Mouse (Mus musculus) testis, adult 2 months (tissue): ENCODE measurements around the gene Stk33. TPM values are rescaled to one million over a fixed set of nuclear protein-coding genes. Genes with fewer than 3 reads are reported as not detected.

Experiments used
- H3K27ac ChIP-seq: fragments of 200-500 bp; 2 replicates; pipeline ENCODE4 v1.5.1; 2012; ENCODE audit warnings: low read depth, low read length; ENCODE audit not compliant: control insufficient read depth, insufficient read depth
- H3K27me3 ChIP-seq: fragments of 200-500 bp; 2 replicates; pipeline ENCODE4 v1.6.1; 2012; ENCODE audit warnings: mild to moderate bottlenecking, low read length, moderate library complexity; ENCODE audit not compliant: control insufficient read depth, insufficient read depth
- H3K36me3 ChIP-seq: fragments of 200-500 bp; 2 replicates; pipeline ENCODE4 v1.6.1; 2012; ENCODE audit warnings: mild to moderate bottlenecking, low read length; ENCODE audit not compliant: control insufficient read depth, insufficient read depth
- H3K4me1 ChIP-seq: fragments of 200-500 bp; 2 replicates; pipeline ENCODE4 v1.6.1; 2012; ENCODE audit warnings: low read length; ENCODE audit not compliant: control insufficient read depth, insufficient read depth
- H3K4me3 ChIP-seq: fragments of 200-500 bp; 2 replicates; pipeline ENCODE4 v1.5.1; 2012; ENCODE audit warnings: low read depth, mild to moderate bottlenecking, low read length, moderate library complexity, mixed read lengths; ENCODE audit not compliant: control insufficient read depth
- CTCF ChIP-seq: fragments of 200-500 bp; IDR thresholded peaks from 2 replicates; pipeline ENCODE4 v1.5.1; 2012; ENCODE audit warnings: low read depth, mild to moderate bottlenecking, inconsistent platforms, low read length, moderate library complexity; ENCODE audit not compliant: control insufficient read depth, insufficient read depth, insufficient replicate concordance
- POLR2A ChIP-seq: fragments of 200-500 bp; IDR thresholded peaks from 2 replicates; pipeline ENCODE4 v1.6.1; 2012; ENCODE audit warnings: low read depth, mild to moderate bottlenecking, inconsistent platforms, low read length, moderate library complexity; ENCODE audit not compliant: control insufficient read depth
- polyA plus RNA-seq: library from polyadenylated mRNA; depleted of rRNA; stranded (reverse); fragments of >200 nt; gene quantifications from 2 replicates; pipeline ENCODE4 v1.2.3, GENCODE M21; 2012

The Stk33 gene
- polyA plus RNA-seq, 1 experiment, result 132 TPM

GRCm38 (mm10) chr7:109325169-109325568 is 113.7 kb downstream of the Stk33 start:
- Histone ChIP-seq H3K36me3 (no peaks in the 10 kb centered on the region; the same call in 1 of the 2 replicates), H3K27me3 (no peaks in the 10 kb centered on the region), H3K4me1 (no peaks in the 10 kb centered on the region), H3K27ac (no peak overlapping the region), H3K4me3 (no peak overlapping the region)
- no peak for TF ChIP-seq POLR2A
- no peak for TF ChIP-seq CTCF

DNA sequence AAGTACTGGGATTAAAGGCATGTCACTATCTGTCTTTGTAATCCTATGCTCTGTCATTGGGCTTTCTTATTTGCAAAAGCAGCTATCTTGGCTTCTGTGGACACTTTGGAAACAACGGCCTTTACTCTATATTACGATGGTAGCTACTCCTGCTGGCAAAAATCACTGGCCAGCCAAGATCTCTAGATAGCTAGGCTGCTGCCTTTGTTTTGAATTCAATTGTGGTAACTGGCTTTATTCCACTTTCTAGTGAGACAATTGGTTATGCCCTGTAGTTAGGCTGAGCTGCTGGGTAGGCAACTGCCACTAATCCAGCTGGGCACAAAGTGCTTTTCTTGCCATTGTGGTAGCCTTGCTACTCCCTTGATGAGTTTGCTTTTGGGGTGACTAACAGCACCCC is 129.4 kb downstream of the Stk33 start:
- Histone ChIP-seq H3K27me3 (no peaks in the 10 kb centered on the region), H3K4me1 (no peaks in the 10 kb centered on the region), H3K4me3 (no peak overlapping the region), H3K36me3 (no peaks in the 10 kb centered on the region), H3K27ac (no peak overlapping the region)
- no peak for TF ChIP-seq CTCF
- no peak for TF ChIP-seq POLR2A

- no peak for TF ChIP-seq CTCF
- no peak for TF ChIP-seq POLR2A
- Histone ChIP-seq H3K27me3 (no peaks in the 10 kb centered on the region), H3K36me3 (no peaks in the 10 kb centered on the region), H3K4me1 (no peaks in the 10 kb centered on the region), H3K4me3 (no peak overlapping the region), H3K27ac (no peak overlapping the region)
These were observed 143.1 kb downstream of the Stk33 start for GRCm38 (mm10) chr7:109295807-109296206.

- TF ChIP-seq POLR2A, result no peak
- TF ChIP-seq CTCF, result no peak
- no peak overlapping the region for H3K27ac ChIP-seq
- no peaks in the 10 kb centered on the region for H3K27me3 ChIP-seq
- H3K4me3 ChIP-seq, result no peak overlapping the region
- H3K4me1 ChIP-seq, result no peaks in the 10 kb centered on the region
- H3K36me3 ChIP-seq, result no peaks in the 10 kb centered on the region
These were observed 143.5 kb downstream of the Stk33 start for GRCm38 (mm10) chr7:109295351-109295750.

DNA sequence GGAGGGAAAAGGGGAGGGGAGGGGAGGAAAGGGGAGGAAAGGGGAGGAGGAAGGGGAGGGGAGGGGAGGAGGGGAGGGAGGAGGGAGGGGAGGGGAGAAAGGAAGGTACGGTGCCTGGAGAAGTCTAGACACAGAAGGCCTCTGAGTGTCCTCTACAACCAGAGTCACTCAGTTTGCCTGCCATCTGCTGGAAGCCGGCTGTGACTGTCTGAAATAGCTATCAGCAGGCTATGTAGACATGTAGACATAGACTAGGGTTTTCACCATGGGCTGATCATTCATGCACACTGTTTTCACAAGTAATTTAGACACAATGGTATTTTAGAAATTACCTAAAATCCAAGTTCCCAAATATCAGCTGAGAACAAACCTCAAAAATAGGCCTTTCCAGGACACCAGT is 148.4 kb downstream of the Stk33 start:
- no peak for TF ChIP-seq POLR2A
- no peaks in the 10 kb centered on the region for H3K4me1 ChIP-seq
- no peak overlapping the region for H3K27ac ChIP-seq
- H3K36me3 ChIP-seq, result no peaks in the 10 kb centered on the region; the same call in 1 of the 2 replicates
- H3K27me3 ChIP-seq, result no peaks in the 10 kb centered on the region
- H3K4me3 ChIP-seq, result no peak overlapping the region

DNA sequence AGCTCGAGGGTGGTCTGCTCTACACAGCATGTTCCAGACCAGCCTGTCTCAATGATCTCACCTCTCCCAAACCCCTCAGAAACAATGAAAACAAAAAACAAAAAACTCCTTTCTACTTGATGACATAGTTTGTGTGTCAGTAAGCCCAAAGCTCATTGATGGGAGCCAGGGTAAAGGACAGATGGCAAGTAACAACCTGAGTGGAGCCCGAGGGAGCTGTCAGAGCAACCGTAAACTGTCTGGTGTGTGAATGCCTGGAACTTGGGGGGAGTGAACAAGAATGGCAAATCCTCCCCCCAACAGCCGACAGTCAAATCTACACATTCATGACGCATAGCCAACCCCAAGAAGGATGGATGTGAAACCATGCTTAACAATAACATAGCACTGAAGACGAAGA is 149.8 kb downstream of the Stk33 start:
- Histone ChIP-seq H3K27me3 (no peaks in the 10 kb centered on the region), H3K4me1 (no peaks in the 10 kb centered on the region), H3K4me3 (no peak overlapping the region), H3K36me3 (no peaks in the 10 kb centered on the region; the same call in 1 of the 2 replicates), H3K27ac (no peak overlapping the region)
- TF ChIP-seq CTCF, result no peak
- TF ChIP-seq POLR2A, result no peak

DNA sequence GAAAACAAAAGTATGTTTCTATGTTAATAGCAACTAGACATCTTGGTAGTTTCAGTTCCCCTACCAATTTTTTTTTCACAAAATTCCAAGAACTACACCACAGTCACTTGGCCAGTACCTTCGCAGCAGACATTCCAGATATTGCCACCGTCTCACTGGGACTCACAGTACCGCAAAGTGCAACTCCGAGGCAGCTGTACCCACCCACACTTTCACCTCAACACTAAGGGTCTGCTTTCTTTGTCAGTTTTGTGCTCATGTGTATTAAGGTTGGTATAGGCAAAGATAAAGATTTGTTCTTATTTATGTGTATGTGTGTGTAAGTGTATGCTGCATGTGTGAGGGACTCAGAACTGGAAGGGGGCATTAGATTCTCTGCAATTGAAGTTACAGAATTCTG is 156.8 kb downstream of the Stk33 start:
- no peaks in the 10 kb centered on the region for H3K4me1 ChIP-seq
- TF ChIP-seq CTCF (no peak), POLR2A (no peak)
- no peak overlapping the region for H3K4me3 ChIP-seq
- H3K27ac ChIP-seq, result no peak overlapping the region
- H3K27me3 ChIP-seq, result no peaks in the 10 kb centered on the region
- no peaks in the 10 kb centered on the region for H3K36me3 ChIP-seq

GRCm38 (mm10) chr7:109276622-109277021 is 162.3 kb downstream of the Stk33 start:
- Histone ChIP-seq H3K27ac (no peak overlapping the region), H3K27me3 (no peaks in the 10 kb centered on the region), H3K4me1 (no peaks in the 10 kb centered on the region), H3K36me3 (no peaks in the 10 kb centered on the region), H3K4me3 (no peak overlapping the region)
- TF ChIP-seq POLR2A (no peak), CTCF (no peak)
